Mouse (Mus musculus) heart, postnatal 0 days (tissue): ENCODE measurements around the gene Gja4. TPM values are rescaled to one million over a fixed set of nuclear protein-coding genes. Genes with fewer than 3 reads are reported as not detected.

Experiments
- ATAC-seq: fragments of 200-750 bp; cut with Nextera tagmentation; 2 replicates; pipeline ENCODE4 v1.8.0; 2017; ENCODE audit warnings: low read depth, moderate number of reproducible peaks, moderate library complexity; ENCODE audit not compliant: insufficient read depth
- DNase-seq: peaks from one replicate; pipeline ENCODE4 v3.0.0-alpha.2; 2016; ENCODE audit warnings: low spot score
- H3K27ac ChIP-seq: fragments of 300-500 bp; sonication (generic); 2 replicates; pipeline ENCODE4 v1.5.1; 2014; ENCODE audit warnings: low read depth, mild to moderate bottlenecking
- H3K27me3 ChIP-seq: fragments of 300-500 bp; sonication (generic); 2 replicates; pipeline ENCODE4 v1.6.1; 2014; ENCODE audit warnings: low read length, mixed read lengths; ENCODE audit not compliant: control insufficient read depth, insufficient read depth
- H3K36me3 ChIP-seq: fragments of 300-500 bp; sonication (generic); replicated peaks from 2 replicates; pipeline ENCODE4 v1.6.1; 2014; ENCODE audit warnings: low read length, mixed read lengths; ENCODE audit not compliant: control insufficient read depth, insufficient read depth
- H3K4me1 ChIP-seq: fragments of 300-500 bp; sonication (generic); 2 replicates; pipeline ENCODE4 v1.6.1; 2014; ENCODE audit warnings: antibody characterized with exemption; ENCODE audit not compliant: control insufficient read depth, insufficient read depth
- H3K4me2 ChIP-seq: fragments of 300-500 bp; sonication (generic); 2 replicates; pipeline ENCODE4 v1.6.1; 2014; ENCODE audit warnings: low read depth, mild to moderate bottlenecking, low read length, moderate library complexity
- H3K4me3 ChIP-seq: fragments of 300-500 bp; sonication (generic); 2 replicates; pipeline ENCODE4 v1.5.1; 2014; ENCODE audit warnings: low read depth, low read length
- H3K9ac ChIP-seq: fragments of 300-500 bp; sonication (generic); replicated peaks from 2 replicates; pipeline ENCODE4 v1.6.1; 2014; ENCODE audit warnings: low read depth, low read length, mixed read lengths
- H3K9me3 ChIP-seq: fragments of 300-500 bp; sonication (generic); replicated peaks from 2 replicates; pipeline ENCODE4 v1.6.1; 2016; ENCODE audit warnings: low read length; ENCODE audit not compliant: control insufficient read depth
- CTCF ChIP-seq: IDR thresholded peaks from 2 replicates; pipeline ENCODE4 v1.5.1; 2016; ENCODE audit warnings: antibody characterized with exemption, control low read depth, low read depth
- EP300 ChIP-seq: IDR thresholded peaks from 2 replicates; pipeline ENCODE4 v1.6.1; 2016; ENCODE audit warnings: antibody characterized with exemption, low read depth
- WGBS: fragments of 180-500 bp; shearing (Covaris S2); extraction: QIAGEN DNeasy Blood & Tissue Kit; methylation state at CpG from one replicate; pipeline ENCODE4 v1.1.7; 2014; 5-methylcytosine and 5-hydroxymethylcytosine counted together
- polyA plus RNA-seq: library from polyadenylated mRNA; unstranded; fragments of >200 nt; fragmentation: Nextera tagmentation; extraction: Ambion mirVana; gene quantifications from 2 replicates; pipeline ENCODE4 v1.2.1, GENCODE M21; 2015
- total RNA-seq: library from RNA; depleted of rRNA; stranded (reverse); fragments of >200 nt; gene quantifications from 2 replicates; pipeline ENCODE4 v1.2.3, GENCODE M21; 2014; ENCODE audit warnings: low replicate concordance

Gene Gja4
- total and polyA plus RNA-seq, 2 experiments from 2014 or later = 23.4 to 38.4 TPM

DNA sequence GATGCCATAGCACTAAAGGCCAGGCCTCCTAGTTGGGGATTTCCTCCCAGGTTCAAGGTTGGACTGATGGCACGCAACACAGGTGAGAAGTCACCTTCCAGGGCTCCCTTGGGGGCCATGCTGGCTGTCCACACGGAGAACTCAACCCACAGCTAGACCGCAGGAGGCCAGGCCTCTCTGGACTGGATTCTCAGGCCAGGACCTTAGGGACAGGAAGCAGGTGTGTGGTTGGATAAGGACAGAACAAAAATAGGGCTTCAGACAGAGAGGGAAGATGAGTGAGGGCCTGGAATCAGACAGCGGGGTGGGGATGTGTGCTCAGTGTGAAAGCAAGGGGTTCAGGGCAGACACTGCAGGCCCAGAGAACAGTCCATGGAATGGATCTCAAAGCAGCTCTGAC is 26.9 kb downstream of the Gja4 start:
- no peaks in the 10 kb centered on the region for H3K27me3 ChIP-seq
- no peaks in the 10 kb centered on the region for H3K4me1 ChIP-seq
- 68% methylated on average over 4 of the region's 4 CpGs for WGBS
- no peak overlapping the region for H3K27ac ChIP-seq
- ATAC-seq (no peak), DNase-seq (no peak)
- no peak for TF ChIP-seq EP300
- no peak overlapping the region for H3K9ac ChIP-seq
- H3K4me3 ChIP-seq = no peak overlapping the region
- no peak overlapping the region for H3K4me2 ChIP-seq
- no peaks in the 10 kb centered on the region for H3K9me3 ChIP-seq
- H3K36me3 ChIP-seq = no peaks in the 10 kb centered on the region

GRCm38 (mm10) chr4:127279241-127279640 is 34.6 kb downstream of the Gja4 start:
- ATAC-seq = no peak
- Histone ChIP-seq H3K27me3 (no peaks in the 10 kb centered on the region), H3K9me3 (no peaks in the 10 kb centered on the region), H3K36me3 (no peaks in the 10 kb centered on the region), H3K4me1 (0 out of 2 replicates have a peak, but pooled peaks cover 11% of the 10 kb centered on the region), H3K9ac (no peak overlapping the region), H3K27ac (peak overlapping the region; percentile 72), H3K4me2 (no peak overlapping the region), H3K4me3 (no peak overlapping the region)
- no peak for TF ChIP-seq CTCF
- no peak for DNase-seq
- WGBS = 67% methylated on average over 9 of the region's 9 CpGs

DNA sequence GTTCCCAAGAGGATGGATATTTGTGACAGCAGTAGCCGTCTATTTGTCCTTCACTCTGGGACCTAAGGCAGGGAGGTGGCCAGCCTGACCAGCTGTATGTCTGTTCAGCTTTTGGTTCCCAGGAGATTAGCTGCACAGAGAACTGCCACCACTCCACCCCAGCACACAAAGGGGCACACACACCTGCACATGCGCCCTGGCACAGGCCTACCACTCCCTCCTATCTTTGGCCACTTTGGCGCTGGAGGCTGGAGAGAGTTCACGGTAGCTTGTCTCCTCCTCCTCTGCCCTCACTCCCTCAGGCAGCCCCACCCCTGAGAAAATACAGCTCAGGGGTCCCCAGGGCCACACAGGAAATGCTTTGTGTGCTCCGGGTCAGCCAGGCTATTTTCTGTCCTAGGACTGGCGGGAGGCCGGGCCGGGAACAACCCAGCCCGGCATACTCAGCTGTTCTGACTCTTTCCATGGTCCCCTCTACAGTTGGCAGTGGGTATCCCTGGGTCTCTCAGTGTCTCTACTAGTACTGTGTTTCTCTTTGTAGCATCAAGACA is 35.3 kb downstream of the Gja4 start:
- H3K27ac ChIP-seq = peak overlapping the region; percentile 72
- WGBS = 41% methylated on average over 9 of the region's 9 CpGs
- no peaks in the 10 kb centered on the region for H3K27me3 ChIP-seq
- H3K4me2 ChIP-seq = no peak overlapping the region
- ATAC-seq = peak; percentile 74
- H3K36me3 ChIP-seq = no peaks in the 10 kb centered on the region
- H3K9me3 ChIP-seq = no peaks in the 10 kb centered on the region
- H3K4me3 ChIP-seq = no peak overlapping the region
- no peak overlapping the region for H3K9ac ChIP-seq
- 0 out of 2 replicates have a peak, but pooled peaks cover 11% of the 10 kb centered on the region for H3K4me1 ChIP-seq
- TF ChIP-seq CTCF (no peak), EP300 (no peak)
- peak; percentile 46 for DNase-seq

DNA sequence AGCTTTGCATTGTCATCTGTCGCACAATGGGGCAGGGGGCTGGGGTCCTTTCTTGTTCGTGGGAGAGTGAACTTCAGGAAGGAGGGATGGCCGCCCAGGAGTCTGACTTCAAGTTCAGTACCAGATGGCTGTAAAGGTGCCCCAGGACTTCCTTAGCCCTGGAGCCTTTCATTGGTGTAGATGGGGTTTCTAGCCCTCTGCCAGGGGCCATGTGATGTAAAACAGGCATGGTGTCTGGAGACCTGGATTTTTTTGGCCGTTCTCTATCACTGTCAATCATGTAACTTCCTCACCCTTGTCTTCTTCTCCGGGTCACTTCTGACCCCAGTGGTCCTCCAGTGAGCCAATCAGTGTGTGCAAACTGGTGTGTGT is 49.7 kb downstream of the Gja4 start:
- Histone ChIP-seq H3K27ac (peak overlapping the region; percentile 80), H3K9me3 (no peaks in the 10 kb centered on the region), H3K27me3 (0 out of 2 replicates have a peak, but pooled peaks cover 6% of the 10 kb centered on the region), H3K36me3 (no peaks in the 10 kb centered on the region), H3K4me2 (no peak overlapping the region), H3K4me1 (no peaks in the 10 kb centered on the region), H3K4me3 (no peak overlapping the region), H3K9ac (no peak overlapping the region)
- ATAC-seq (peak; percentile 36; the same call in 1 of the 2 replicates), DNase-seq (no peak)
- 38% methylated on average over 5 of the region's 5 CpGs for WGBS
- TF ChIP-seq CTCF (no peak), EP300 (no peak)

DNA sequence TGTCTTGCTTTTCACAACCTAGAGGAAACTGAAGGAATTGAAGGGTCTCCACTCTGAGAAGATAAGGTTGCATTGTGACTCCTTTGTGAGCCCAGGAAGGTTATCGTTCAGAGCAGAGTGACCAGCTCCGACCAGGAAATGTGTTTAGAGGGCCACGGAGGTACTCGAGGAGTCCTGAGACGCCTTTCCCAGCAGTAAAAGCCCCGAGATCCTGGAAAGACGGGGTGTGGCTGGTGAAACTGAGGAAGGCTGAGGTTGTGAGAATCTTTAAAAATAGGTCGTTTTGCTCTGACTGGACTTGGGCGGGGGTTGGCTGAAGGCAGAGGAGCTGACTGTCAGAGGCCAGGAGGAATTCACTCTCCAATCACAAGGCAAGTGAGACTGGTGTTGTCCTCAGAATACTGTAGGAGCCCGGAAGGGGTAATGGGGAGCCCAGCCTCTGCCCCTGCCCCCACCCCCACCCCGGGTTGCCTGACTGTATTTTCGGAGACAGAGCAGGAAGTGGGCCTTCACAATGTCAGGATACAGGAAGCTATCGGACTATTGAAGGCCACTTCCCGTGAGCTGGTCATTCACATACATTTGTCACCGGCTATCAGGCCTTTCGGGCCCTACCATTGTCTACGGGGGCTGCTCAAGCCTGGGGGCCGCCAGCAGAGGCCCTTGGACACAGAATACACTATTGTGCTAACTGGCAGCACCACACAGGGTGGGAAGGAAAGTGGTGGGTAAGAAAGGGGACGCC is 50.2 kb downstream of the Gja4 start:
- DNase-seq = no peak
- Histone ChIP-seq H3K4me1 (0 out of 2 replicates have a peak, but pooled peaks cover under 1% of the 10 kb centered on the region), H3K9me3 (no peaks in the 10 kb centered on the region), H3K27me3 (0 out of 2 replicates have a peak, but pooled peaks cover 6% of the 10 kb centered on the region), H3K4me3 (no peak overlapping the region), H3K4me2 (no peak overlapping the region), H3K36me3 (no peaks in the 10 kb centered on the region), H3K27ac (peak overlapping the region; percentile 80), H3K9ac (no peak overlapping the region)
- TF ChIP-seq EP300 = 0 out of 2 replicates have a peak, but pooled peaks have one; percentile 32
- TF ChIP-seq CTCF = no peak
- peak; percentile 75 for ATAC-seq
- 47% methylated on average over 19 of the region's 19 CpGs for WGBS
